Mouse (Mus musculus) thymus, postnatal 25 days (tissue): ENCODE results near the gene Igf1r.
"Not testable (repeated sequence)": the region's sequence is repeated elsewhere in the genome, so short reads cannot be mapped to it uniquely, and the experiment has no call there.

Experiments
- DNase-seq: peaks from one replicate; pipeline ENCODE4 v3.0.0; 2022

Gene Igf1r

GRCm38 (mm10) chr7:68277054-68277896 lies 324.6 kb downstream of the Igf1r start:
- DNase-seq = peak; percentile 62

- DNase-seq = no peak
Measured at GRCm38 (mm10) chr7:68277897-68278270, 325.3 kb downstream of the Igf1r start.

- DNase-seq = peak; percentile 27
Measured at GRCm38 (mm10) chr7:68278385-68278784, 325.8 kb downstream of the Igf1r start.

- peak; percentile 81 for DNase-seq
Measured at GRCm38 (mm10) chr7:68278908-68279307, 326.3 kb downstream of the Igf1r start.

GRCm38 (mm10) chr7:68279481-68279880 lies 326.9 kb downstream of the Igf1r start:
- DNase-seq = no peak

- peak; percentile 58 for DNase-seq
Measured at GRCm38 (mm10) chr7:68280352-68280869, 327.8 kb downstream of the Igf1r start.

GRCm38 (mm10) chr7:68281341-68281740 lies 328.7 kb downstream of the Igf1r start:
- DNase-seq = peak; percentile 44

- DNase-seq = peak; percentile 52
Measured at GRCm38 (mm10) chr7:68282304-68283132, 329.9 kb downstream of the Igf1r start.

GRCm38 (mm10) chr7:68283133-68283520 lies 330.5 kb downstream of the Igf1r start:
- DNase-seq = not testable (repeated sequence)
